In the genomic region with DNA sequence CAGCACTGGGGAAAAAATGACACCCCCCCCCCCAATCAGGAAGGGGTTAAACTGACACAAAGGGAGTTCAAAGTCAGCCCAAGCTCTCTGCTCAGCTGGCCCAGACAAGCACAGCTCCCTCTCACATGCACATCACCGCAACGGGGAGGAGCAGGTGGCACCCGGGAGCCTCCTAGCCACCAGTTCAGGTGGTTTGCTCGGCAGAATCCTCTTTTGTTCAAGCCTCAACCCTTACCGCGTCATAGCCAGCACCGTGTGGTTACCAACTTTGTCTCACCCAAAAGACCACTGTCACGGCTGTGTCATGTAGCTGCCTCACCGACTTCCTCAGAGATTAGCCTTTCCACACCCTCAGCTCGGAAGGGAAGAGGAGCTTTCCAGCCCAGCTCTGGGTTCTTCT, we compare ENCODE assay signal across 1 mouse cellular context.
TF ChIP-seq lines count a peak whose summit lies in the region.

No protein-coding gene starts in this region.

TF ChIP-seq in CH12.LX, 34 proteins besides CTCF, POLR2A, EP300 and RAD21 (continued from another document):
- TF ChIP-seq MAZ (IDR thresholded peaks at IDR 0.05; ENCODE audit: low read depth, low read length): no peak
